In the genomic region with DNA sequence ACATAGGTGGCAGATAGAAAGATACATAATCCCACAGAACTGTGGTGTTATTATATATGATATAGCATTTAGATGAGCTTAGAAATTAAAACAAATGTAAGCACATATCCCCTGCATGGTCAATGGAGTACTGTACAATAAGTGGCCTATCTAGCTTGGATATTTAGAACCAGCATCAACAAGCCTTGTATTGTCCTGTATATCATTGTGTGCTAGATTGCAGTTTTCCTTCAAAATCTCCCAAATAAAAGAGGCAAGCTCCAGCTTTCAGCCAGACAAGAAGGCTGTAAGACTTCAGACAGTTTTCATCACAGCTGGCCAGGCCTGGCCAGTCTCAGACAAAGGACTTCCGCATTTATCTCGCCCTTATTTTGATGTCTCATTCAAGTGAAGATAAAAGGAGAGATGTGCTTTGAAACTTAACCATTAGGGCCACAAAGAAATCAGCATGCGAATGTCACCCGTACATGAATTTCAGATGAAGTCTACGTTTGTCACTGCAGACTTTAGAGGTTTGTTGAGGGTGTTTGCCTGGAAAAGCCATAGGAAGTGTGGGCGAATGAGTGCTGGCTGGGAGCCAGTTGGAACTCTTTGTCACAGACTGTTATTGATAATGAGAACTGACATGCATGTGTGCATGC, we compare ENCODE assay signal across 13 mouse cellular contexts.
DNase-seq lines count a peak whose midpoint lies in the region; ATAC-seq lines count a peak whose summit lies in the region.
"Had no signal": no experiment of that assay in that cellular context is flagged by ENCODE, and none has a peak within 500 bp of the region (broad histone marks: within the 10 kb centered on the region; RNA-seq: fewer than 3 reads in every experiment).

No protein-coding gene starts in this region.

- no peaks in the 10 kb centered on the region for H3K27me3 ChIP-seq in heart, embryonic 11.5 days (ENCODE audit: control insufficient read depth, insufficient read depth, low read length)
- H3K27me3 ChIP-seq in kidney, embryonic 14.5 days (ENCODE audit: control insufficient read depth, insufficient read depth, low read length), result no peaks in the 10 kb centered on the region

- H3K4me1 ChIP-seq in heart, embryonic 11.5 days (ENCODE audit: control insufficient read depth, insufficient read depth, low read length), result peaks cover 5% of the 10 kb centered on the region; the same call in 1 of the 2 replicates
- no peaks in the 10 kb centered on the region for H3K4me1 ChIP-seq in kidney, embryonic 14.5 days (ENCODE audit: control insufficient read depth, insufficient read depth, low read length)

- ATAC-seq in heart, embryonic 11.5 days (replicated peaks; ENCODE audit: insufficient number of reproducible peaks, low FRiP score, low TSS enrichment), result no peak
- ATAC-seq in CD4-positive, CD25-positive, alpha-beta regulatory T cell, adult 4 months, result no peak
- ATAC-seq in kidney, embryonic 14.5 days (ENCODE audit: low FRiP score, low TSS enrichment), result no peak
- ATAC-seq: activated CD4-positive, CD25-positive, alpha-beta regulatory T cell, adult 4 months; intestine, postnatal 0 days had no signal

- WGBS in heart, embryonic 11.5 days (ENCODE audit: insufficient replicate concordance), result 40% methylated on average over 6 of the region's 6 CpGs
- 72% methylated on average over 6 of the region's 6 CpGs for WGBS in kidney, embryonic 14.5 days

- H3K4me3 ChIP-seq in heart, embryonic 11.5 days (ENCODE audit: low read depth, low read length), result no peak overlapping the region
- H3K4me3 ChIP-seq in kidney, embryonic 14.5 days (ENCODE audit: low read length), result no peak overlapping the region

- H3K9ac ChIP-seq in heart, embryonic 11.5 days (ENCODE audit: low read depth, low read length), result no peak overlapping the region
- H3K9ac ChIP-seq in kidney, embryonic 14.5 days (ENCODE audit: low read depth, low read length), result no peak overlapping the region

- no peaks in the 10 kb centered on the region for H3K9me3 ChIP-seq in heart, embryonic 11.5 days (replicated peaks; ENCODE audit: control insufficient read depth, low read length)
- H3K9me3 ChIP-seq in kidney, embryonic 14.5 days (ENCODE audit: control insufficient read depth, low read length), result no peaks in the 10 kb centered on the region

- H3K4me2 ChIP-seq in heart, embryonic 11.5 days, result no peak overlapping the region
- H3K4me2 ChIP-seq in kidney, embryonic 14.5 days (replicated peaks; ENCODE audit: low read depth, low read length), result no peak overlapping the region

- H3K36me3 ChIP-seq in heart, embryonic 11.5 days (ENCODE audit: control insufficient read depth, insufficient read depth, low read length), result no peaks in the 10 kb centered on the region
- no peaks in the 10 kb centered on the region for H3K36me3 ChIP-seq in kidney, embryonic 14.5 days (ENCODE audit: control insufficient read depth, insufficient read depth, low read length)

- H3K27ac ChIP-seq in heart, embryonic 11.5 days (ENCODE audit: low read depth, low read length), result peak overlapping the region; percentile 35; the same call in 1 of the 2 replicates
- H3K27ac ChIP-seq in kidney, embryonic 14.5 days (ENCODE audit: low read depth, low read length), result no peak overlapping the region

- DNase-seq in kidney, postnatal 10 days, result peak; percentile 9
- no peak for DNase-seq in kidney, postnatal 25 days
- peak; percentile 39 for DNase-seq in ZHBTc4 (ENCODE audit: low read depth, low spot score)
- DNase-seq in layer of hippocampus, postnatal 36 days, result peak; percentile 1 to 3
- no peak for DNase-seq in gastrocnemius, adult 18-20 months (ENCODE audit: low spot score)
- DNase-seq: cerebellum, postnatal 25 days; lung, postnatal 36 days; thymus, adult 2 months had no signal

Comparison
In these comparisons a context has a peak if more than half of its experiments do, and no peak if none do; other contexts are left out.
1. DNase-seq: peak in kidney, postnatal 10 days (single experiment), ZHBTc4 (single experiment) and layer of hippocampus, postnatal 36 days (2 of 2); none in kidney, postnatal 25 days (0 of 2) and gastrocnemius, adult 18-20 months (single experiment).